Mouse (Mus musculus): ENCODE measurements around the gene Spop.

- TF ChIP-seq POLR2A (IDR thresholded peaks at IDR 0.05; ENCODE audit: extremely low read depth, insufficient read depth, low read length), result no peak
- TF ChIP-seq CTCF (IDR thresholded peaks at IDR 0.05; ENCODE audit: low read depth, low read length), result no peak
Measured at GRCm38 (mm10) chr11:95460872-95461271, 47.0 kb downstream of the Spop start.

All from liver, adult 2 months (tissue).